Mouse (Mus musculus): ENCODE data around the gene Anapc15-ps.

Anapc15-ps gene

DNA sequence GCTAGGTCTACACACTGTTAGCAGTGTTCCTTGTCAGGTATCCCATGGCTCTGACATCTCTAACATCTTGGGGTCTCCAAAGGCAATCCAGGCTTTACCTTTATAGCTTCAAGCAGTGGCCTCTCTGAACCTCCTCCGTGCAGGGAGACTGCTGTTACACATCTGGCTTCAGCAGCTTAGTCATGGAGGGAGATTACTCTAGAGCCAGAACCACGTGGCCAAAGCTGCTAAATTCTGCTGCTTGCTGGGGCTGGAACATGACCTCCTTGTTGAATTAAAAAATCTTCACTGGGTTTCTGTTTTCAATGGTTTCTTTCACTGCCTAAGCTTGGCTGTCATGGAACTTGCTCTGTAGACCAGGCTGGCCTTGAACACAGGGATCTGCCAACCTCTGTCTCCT, 44.9 kb downstream of the Anapc15-ps start:
- DNase-seq = no peak

DNA sequence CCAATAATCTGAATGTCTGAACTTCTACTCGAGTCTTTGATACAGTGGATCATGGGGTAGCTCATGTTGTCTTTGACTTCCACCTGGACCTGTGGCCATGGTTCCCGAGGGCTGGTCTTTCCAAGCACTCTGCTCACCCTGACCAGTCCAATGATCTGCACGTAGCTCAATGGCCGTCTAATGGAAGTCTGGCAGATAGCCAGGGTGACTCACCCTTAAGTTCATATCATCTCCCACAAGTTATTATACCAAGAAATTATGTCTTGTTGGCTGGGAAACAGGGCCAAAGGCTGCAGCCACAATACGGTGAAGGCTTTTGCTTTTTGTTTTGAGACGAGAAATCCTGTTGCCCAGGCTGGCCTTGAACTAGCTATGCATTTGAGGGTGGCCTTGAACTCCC, 45.9 kb downstream of the Anapc15-ps start:
- DNase-seq = no peak

GRCm38 (mm10) chr10:95625300-95625699, 48.0 kb downstream of the Anapc15-ps start:
- no peak for DNase-seq

GRCm38 (mm10) chr10:95624007-95624406, 49.2 kb downstream of the Anapc15-ps start:
- DNase-seq = peak; percentile 26

GRCm38 (mm10) chr10:95623518-95623905, 49.7 kb downstream of the Anapc15-ps start:
- no peak for DNase-seq
